Mouse (Mus musculus): ENCODE results near the gene Irf1. TPM values are rescaled to one million over a fixed set of nuclear protein-coding genes. Genes with fewer than 3 reads are reported as not detected.

The Irf1 gene
- polyA plus RNA-seq, 1 experiment from 2014 or later: 8.4 TPM

GRCm38 (mm10) chr11:53825409-53825808 is 55.6 kb downstream of the Irf1 start:
- Histone ChIP-seq H3K27ac (ENCODE audit: low read depth, low read length) (no peak overlapping the region), H3K36me3 (ENCODE audit: control insufficient read depth, insufficient read depth, low read length) (no peaks in the 10 kb centered on the region), H3K4me3 (ENCODE audit: low read depth, low read length) (no peak overlapping the region), H3K9ac (ENCODE audit: low read depth, low read length) (no peak overlapping the region), H3K27me3 (replicated peaks; ENCODE audit: control insufficient read depth, insufficient read depth, low read length) (no peaks in the 10 kb centered on the region), H3K4me1 (replicated peaks; ENCODE audit: control insufficient read depth, insufficient read depth, low read length) (no peaks in the 10 kb centered on the region), H3K4me2 (no peak overlapping the region), H3K9me3 (ENCODE audit: control insufficient read depth, low read length) (peaks cover 4% of the 10 kb centered on the region; the same call in 1 of the 2 replicates)
- no peak for ATAC-seq (replicated peaks; ENCODE audit: low FRiP score)
- WGBS: 63% methylated on average over 4 of the region's 4 CpGs
- DNase-seq (ENCODE audit: low spot score): no peak

Small RNAs within 50 kb of the gene (microRNA-seq; reads per million reads assigned to microRNA genes)
- gene Mir7671 (ENCODE audit: borderline number of aligned reads): not detected

Other genes with a start within 250 kb of the Irf1 start
- 22.3 and 27.4 TPM in 2 replicates for gene Kif3a, start 202.6 kb upstream of the Irf1 start, polyA plus RNA-seq (2014; fragmentation: Nextera tagmentation; extraction: Ambion mirVana)
- 1.9 and 3.2 TPM in 2 replicates for gene Il4, start 151.3 kb upstream of the Irf1 start, polyA plus RNA-seq (2014; fragmentation: Nextera tagmentation; extraction: Ambion mirVana)
- gene Il13, start 135.3 kb upstream of the Irf1 start, polyA plus RNA-seq (2014; fragmentation: Nextera tagmentation; extraction: Ambion mirVana): not detected in 2 replicates
- gene Rad50, start 62.7 kb upstream of the Irf1 start, polyA plus RNA-seq (2014; fragmentation: Nextera tagmentation; extraction: Ambion mirVana): 36.4 and 37.5 TPM in 2 replicates
- not detected in 2 replicates for gene Il5, start 49.2 kb upstream of the Irf1 start, polyA plus RNA-seq (2014; fragmentation: Nextera tagmentation; extraction: Ambion mirVana)
- gene Gm17334, start 3.2 kb downstream of the Irf1 start, polyA plus RNA-seq (2014; fragmentation: Nextera tagmentation; extraction: Ambion mirVana): not detected in 2 replicates
- gene Gm12216, start 89.2 kb downstream of the Irf1 start, polyA plus RNA-seq (2014; fragmentation: Nextera tagmentation; extraction: Ambion mirVana): 0.51 TPM in 1 of 2 replicates, not detected in the other
- gene Slc22a5, start 121.6 kb downstream of the Irf1 start, polyA plus RNA-seq (2014; fragmentation: Nextera tagmentation; extraction: Ambion mirVana): 4.4 and 4.8 TPM in 2 replicates
- gene Slc22a21, start 210.3 kb downstream of the Irf1 start, polyA plus RNA-seq (2014; fragmentation: Nextera tagmentation; extraction: Ambion mirVana): 1.3 and 2.1 TPM in 2 replicates